In genomic region chr17:84081751-84082352, GRCm38 (mm10) we compare ENCODE assay signal across 8 mouse cellular contexts.
DNase-seq lines count a peak whose midpoint lies in the region; ATAC-seq and TF ChIP-seq lines count a peak whose summit lies in the region.

No protein-coding gene starts in this region.

- DNase-seq in heart, adult 18-20 months = peak; percentile 72 to 87
- DNase-seq in kidney, adult 2 months = peak; percentile 77
- peak; percentile 53 for DNase-seq in limb, embryonic 11.5 days (ENCODE audit: low spot score)
- DNase-seq in right cerebral cortex, postnatal 25 days = peak; percentile 45
- no peak for DNase-seq in spleen, postnatal 10 days (ENCODE audit: low spot score in 2 of 2)

- WGBS in liver, embryonic 15.5 days (ENCODE audit: insufficient replicate concordance) = 65% methylated on average over 8 of the region's 8 CpGs
- 59% methylated on average over 8 of the region's 8 CpGs for WGBS in liver, embryonic 12.5 days (ENCODE audit: insufficient replicate concordance)
- 69% methylated on average over 8 of the region's 8 CpGs for WGBS in kidney, adult 2 months
- WGBS in limb, embryonic 11.5 days = 16% methylated on average over 8 of the region's 8 CpGs

- H3K9ac ChIP-seq in liver, embryonic 15.5 days = no peak overlapping the region
- H3K9ac ChIP-seq in liver, embryonic 12.5 days = no peak overlapping the region
- H3K9ac ChIP-seq in limb, embryonic 11.5 days (ENCODE audit: low read length) = no peak overlapping the region

- TF ChIP-seq POLR2A in cortical plate, adult 2 months (IDR thresholded peaks at IDR 0.05; ENCODE audit: extremely low read depth, insufficient read depth, low read length) = no peak
- no peak for TF ChIP-seq POLR2A in kidney, adult 2 months (IDR thresholded peaks at IDR 0.05; ENCODE audit: low read depth, low read length)

- H3K4me1 ChIP-seq in liver, embryonic 15.5 days (replicated peaks) = peaks cover 11% of the 10 kb centered on the region
- peaks cover 5% of the 10 kb centered on the region; the same call in 1 of the 2 replicates for H3K4me1 ChIP-seq in liver, embryonic 12.5 days
- peaks cover 2% of the 10 kb centered on the region; the same call in 1 of the 2 replicates for H3K4me1 ChIP-seq in cortical plate, adult 2 months (ENCODE audit: control insufficient read depth, insufficient read depth, low read length)
- peaks cover 11% of the 10 kb centered on the region for H3K4me1 ChIP-seq in kidney, adult 2 months (ENCODE audit: control insufficient read depth, insufficient read depth, low read length)
- H3K4me1 ChIP-seq in limb, embryonic 11.5 days (ENCODE audit: control insufficient read depth, insufficient read depth, low read length) = peaks cover 19% of the 10 kb centered on the region

- ATAC-seq in liver, embryonic 15.5 days (ENCODE audit: insufficient read depth) = 0 out of 2 replicates have a peak, but pooled peaks have one; percentile 5
- no peak for ATAC-seq in liver, embryonic 12.5 days
- ATAC-seq in limb, embryonic 11.5 days (ENCODE audit: insufficient number of reproducible peaks, low FRiP score, low TSS enrichment, low read depth) = no peak

- H3K4me2 ChIP-seq in liver, embryonic 15.5 days = no peak overlapping the region
- no peak overlapping the region for H3K4me2 ChIP-seq in liver, embryonic 12.5 days
- H3K4me2 ChIP-seq in limb, embryonic 11.5 days (ENCODE audit: low read depth, severe bottlenecking) = no peak overlapping the region

- no peaks in the 10 kb centered on the region for H3K36me3 ChIP-seq in liver, embryonic 15.5 days (replicated peaks)
- H3K36me3 ChIP-seq in liver, embryonic 12.5 days = no peaks in the 10 kb centered on the region
- no peaks in the 10 kb centered on the region for H3K36me3 ChIP-seq in kidney, adult 2 months (ENCODE audit: control insufficient read depth, insufficient read depth, low read length)
- no peaks in the 10 kb centered on the region for H3K36me3 ChIP-seq in limb, embryonic 11.5 days (ENCODE audit: control insufficient read depth, insufficient read depth, low read length)

- H3K9me3 ChIP-seq in liver, embryonic 15.5 days (replicated peaks) = no peaks in the 10 kb centered on the region
- H3K9me3 ChIP-seq in liver, embryonic 12.5 days (replicated peaks) = no peaks in the 10 kb centered on the region
- no peaks in the 10 kb centered on the region for H3K9me3 ChIP-seq in limb, embryonic 11.5 days (ENCODE audit: control insufficient read depth, low read length)

- no peak overlapping the region for H3K27ac ChIP-seq in liver, embryonic 15.5 days (replicated peaks)
- H3K27ac ChIP-seq in liver, embryonic 12.5 days = no peak overlapping the region
- peak overlapping the region; percentile 84 for H3K27ac ChIP-seq in cortical plate, adult 2 months (ENCODE audit: insufficient read depth, low read length)
- H3K27ac ChIP-seq in kidney, adult 2 months (ENCODE audit: insufficient read depth, low read depth, low read length) = 0 out of 2 replicates have a peak overlapping the region, but pooled peaks have one; percentile 19
- 0 out of 2 replicates have a peak overlapping the region, but pooled peaks have one; percentile 1 for H3K27ac ChIP-seq in limb, embryonic 11.5 days (replicated peaks; ENCODE audit: low read depth, low read length)

- no peak overlapping the region for H3K4me3 ChIP-seq in liver, embryonic 15.5 days (replicated peaks)
- no peak overlapping the region for H3K4me3 ChIP-seq in liver, embryonic 12.5 days
- no peak overlapping the region for H3K4me3 ChIP-seq in cortical plate, adult 2 months (ENCODE audit: insufficient read depth, low read length)
- H3K4me3 ChIP-seq in kidney, adult 2 months (ENCODE audit: insufficient read depth, low read depth, low read length) = no peak overlapping the region
- no peak overlapping the region for H3K4me3 ChIP-seq in limb, embryonic 11.5 days (ENCODE audit: low read depth, low read length)

- TF ChIP-seq CTCF in cortical plate, adult 2 months (IDR thresholded peaks at IDR 0.05; ENCODE audit: extremely low read depth, insufficient read depth, low read length) = no peak
- TF ChIP-seq CTCF in kidney, adult 2 months (conservative IDR thresholded peaks at IDR 0.05; ENCODE audit: insufficient read depth, insufficient read length, low read depth, low read length) = no peak

- H3K27me3 ChIP-seq in liver, embryonic 15.5 days = no peaks in the 10 kb centered on the region
- H3K27me3 ChIP-seq in liver, embryonic 12.5 days (replicated peaks) = no peaks in the 10 kb centered on the region; the same call in 1 of the 2 replicates
- no peaks in the 10 kb centered on the region for H3K27me3 ChIP-seq in kidney, adult 2 months (replicated peaks; ENCODE audit: control insufficient read depth, insufficient read depth, low read length)
- no peaks in the 10 kb centered on the region for H3K27me3 ChIP-seq in limb, embryonic 11.5 days (ENCODE audit: control insufficient read depth, insufficient read depth, low read length)

Comparison
In these comparisons a context has a peak if more than half of its experiments do, and no peak if none do; other contexts are left out.
1. H3K27ac ChIP-seq: peak in cortical plate, adult 2 months (single experiment), kidney, adult 2 months (single experiment) and limb, embryonic 11.5 days (single experiment); none in liver, embryonic 15.5 days (single experiment) and liver, embryonic 12.5 days (single experiment).
2. DNase-seq: peak in heart, adult 18-20 months (2 of 2), kidney, adult 2 months (single experiment), limb, embryonic 11.5 days (single experiment) and right cerebral cortex, postnatal 25 days (single experiment); none in spleen, postnatal 10 days (0 of 2).